Mouse (Mus musculus) T-cell, adult 66 days (primary cell): ENCODE data around the gene Osgep. TPM values are rescaled to one million over a fixed set of nuclear protein-coding genes. Genes with fewer than 3 reads are reported as not detected.

Experiments used
- total RNA-seq, 2 experiments: library from RNA; stranded (reverse); gene quantifications; 3 replicates in 1 of 2; 4 replicates in 1 of 2; pipeline ENCODE4 v1.2.4; 2023

Gene Osgep
- total RNA-seq, result 10 to 100 TPM; 29.2 to 31.8 TPM

DNA sequence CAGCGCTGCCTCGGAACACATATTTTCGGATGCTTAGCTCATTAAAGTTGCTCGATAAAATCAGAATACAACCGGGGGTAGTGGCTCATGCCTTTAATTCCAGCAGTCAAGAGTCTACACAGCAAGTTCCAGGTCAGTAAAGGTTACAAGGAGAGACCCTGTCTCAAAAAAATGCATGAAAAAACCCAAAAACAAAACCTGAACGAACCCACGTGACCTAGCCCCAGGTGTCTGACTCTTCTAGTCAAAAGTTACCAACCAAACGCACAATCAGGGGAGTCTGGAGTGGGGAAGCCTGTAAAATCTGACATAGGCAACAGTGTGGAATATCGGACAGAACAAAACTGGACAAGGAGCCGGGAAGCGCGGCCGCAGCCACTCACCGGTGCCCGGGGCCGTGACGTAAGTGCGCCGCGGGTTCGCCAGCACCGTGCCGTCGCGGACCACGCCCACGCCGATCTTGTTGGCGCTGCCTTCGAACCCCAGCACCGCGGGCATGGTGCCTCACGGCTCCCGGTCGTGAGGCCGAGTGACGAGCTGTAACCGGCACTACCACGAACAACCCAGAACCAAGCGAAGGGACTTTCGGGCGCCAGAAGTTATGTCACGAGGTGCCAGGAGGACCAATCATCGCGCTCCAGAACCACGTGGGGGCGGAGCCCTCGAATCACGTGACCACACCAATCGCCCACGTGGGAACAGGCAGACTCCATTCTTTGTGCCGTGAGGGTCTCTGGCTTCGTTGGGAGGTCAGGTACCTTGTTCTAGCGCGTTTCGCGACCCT is at the start of gene Osgep, which contains the start of gene Apex1:
Gene Osgep, minus strand, starts transcription at position 613 of the 784 bp plus-strand sequence.
Gene Apex1, plus strand, starts transcription at position 688 of the 784 bp plus-strand sequence.

DNA sequence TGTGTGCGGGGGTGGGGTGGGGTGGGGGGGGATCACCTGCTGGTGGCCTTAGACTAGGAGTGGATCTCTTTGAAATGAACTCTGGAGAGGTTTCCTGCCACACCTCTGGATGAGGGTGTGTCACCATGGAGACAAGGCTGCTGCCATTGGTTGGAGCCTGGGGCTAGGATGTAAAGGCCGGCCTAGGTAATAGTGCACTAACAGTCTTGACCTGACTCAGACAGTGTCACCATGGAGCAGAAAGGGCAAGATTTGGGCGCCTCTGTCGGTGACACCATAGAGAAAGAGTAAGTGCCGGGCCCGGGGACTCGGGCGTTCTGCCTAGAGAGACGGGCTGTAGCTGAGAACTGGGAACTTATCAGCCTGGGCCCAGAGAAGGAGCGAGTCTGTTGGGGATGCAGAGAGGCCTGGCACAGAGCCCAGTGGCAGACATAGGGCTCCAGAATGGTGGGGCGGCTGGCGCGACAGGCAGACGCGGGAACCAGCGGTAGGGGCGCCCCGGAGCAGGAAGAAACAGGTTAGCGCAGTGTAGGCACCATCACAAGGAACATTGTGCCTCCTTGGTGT is 31.3 kb upstream of the Osgep start, which contains the start of gene Pnp2:
Gene Pnp2, plus strand, starts transcription at position 51 of the 567 bp plus-strand sequence.

GRCm38 (mm10) chr14:50943932-50944667 is 19.4 kb upstream of the Osgep start, which contains the start of gene Gm49342:
Gene Gm49342, plus strand, starts transcription at chr14:50944517.

DNA sequence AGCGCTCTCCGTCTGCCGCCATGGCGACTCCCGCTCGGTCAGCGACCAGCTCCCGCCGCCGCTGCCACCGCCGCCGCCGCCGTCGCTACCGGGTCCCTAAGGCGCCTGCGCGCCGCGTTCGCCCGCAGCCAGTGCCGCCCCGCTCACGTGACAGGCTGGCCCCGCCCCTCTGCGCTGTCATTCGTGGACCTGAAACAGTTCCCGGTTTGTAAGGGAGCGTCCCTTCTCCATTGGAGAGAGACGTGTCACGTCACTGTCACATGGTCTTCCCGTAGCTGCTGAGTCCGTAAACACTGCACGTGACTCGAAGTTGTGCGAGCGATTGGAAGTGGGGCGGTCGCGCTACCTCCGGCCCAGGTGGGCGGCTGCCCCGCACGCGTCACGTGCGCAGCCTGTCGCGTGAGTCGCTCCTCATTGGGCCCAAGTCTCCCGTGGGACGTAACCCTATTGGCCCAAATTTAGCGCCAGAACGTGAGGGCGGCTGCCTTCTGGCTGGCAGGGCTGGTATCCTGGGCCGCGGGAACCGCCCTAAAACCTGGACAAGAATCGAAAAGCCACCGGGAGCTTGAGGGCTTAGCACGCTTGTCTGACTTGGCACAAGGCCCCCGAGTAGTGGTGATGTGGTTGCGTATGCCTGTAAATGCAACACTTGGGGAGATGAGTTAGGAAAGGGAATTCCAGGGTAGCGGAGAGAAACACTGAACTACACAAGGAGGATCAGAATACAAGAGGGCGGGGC is 6.2 kb upstream of the Osgep start, which contains the start of the genes Pip4p1 and Pnp:
Gene Pip4p1, minus strand, starts transcription at position 103 of the 739 bp plus-strand sequence.
Gene Pnp, plus strand, starts transcription at position 329 of the 739 bp plus-strand sequence.

GRCm38 (mm10) chr14:50897374-50897765 is 27.3 kb downstream of the Osgep start, which contains the start of gene Klhl33:
Gene Klhl33, minus strand, starts transcription at chr14:50897507.

DNA sequence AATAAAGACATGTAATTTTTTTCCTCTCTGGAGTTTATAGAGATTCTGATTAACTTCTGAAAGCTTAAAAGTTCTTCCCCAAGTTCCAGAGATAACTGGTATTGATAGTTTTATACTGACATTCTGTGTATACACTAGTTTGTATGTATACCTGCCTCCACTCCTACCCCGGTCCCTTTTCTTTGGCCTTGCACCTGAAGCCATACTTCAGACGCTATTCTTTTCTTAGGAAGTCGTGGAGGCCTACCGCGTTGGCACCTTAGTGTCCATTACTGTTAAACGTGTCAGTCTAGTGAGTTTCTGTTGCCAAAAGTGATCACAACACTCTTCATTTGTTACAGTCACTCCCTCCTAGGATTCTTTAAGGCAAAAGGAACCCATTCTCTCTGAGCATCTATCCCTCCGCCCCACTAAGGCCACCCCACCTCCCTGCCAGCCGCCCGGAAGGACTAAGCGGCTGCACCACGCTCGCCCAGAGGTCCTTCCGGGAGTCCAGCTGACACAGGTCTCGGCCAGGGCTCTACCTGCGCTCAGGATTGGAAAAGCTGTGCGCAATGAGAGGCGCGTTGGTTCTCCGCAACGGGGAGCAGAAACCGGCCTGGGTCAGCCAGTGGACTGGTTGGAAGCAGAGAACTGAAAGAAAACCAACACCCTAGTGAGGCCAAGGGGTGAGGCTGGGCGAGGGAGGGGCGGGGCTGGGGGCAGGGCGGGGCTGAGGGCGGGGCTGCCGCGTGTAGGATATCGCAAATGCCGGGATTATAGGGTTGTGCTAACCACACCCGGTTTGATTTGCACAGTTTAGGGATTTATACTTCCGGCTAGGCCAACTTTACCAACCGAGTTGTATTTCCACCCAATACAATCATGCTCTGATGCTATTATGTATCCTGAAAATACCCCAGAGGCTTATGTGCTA is 54.5 kb downstream of the Osgep start, which contains the start of gene Tep1:
Gene Tep1, minus strand, starts transcription at position 672 of the 916 bp plus-strand sequence.

Other genes starting within 250 kb of the Osgep start
- gene Olfr747, start 231.7 kb downstream of the Osgep start, total RNA-seq, result not detected
- gene Olfr748, start 217.5 kb downstream of the Osgep start, total RNA-seq, result not detected
- not detected for gene Olfr749, start 179.8 kb downstream of the Osgep start, total RNA-seq
- gene Ttc5, start 139.4 kb downstream of the Osgep start, total RNA-seq, result 10 to 100 TPM; 79.2 to 79.7 TPM
- gene Ccnb1ip1, start 117.2 kb downstream of the Osgep start, total RNA-seq, result under 1 TPM in 1 of 2 experiments, not detected in 1; 0.50 TPM
- gene Parp2, start 117.1 kb downstream of the Osgep start, total RNA-seq, result 10 to 100 TPM; 49.9 to 50.6 TPM
- gene Tep1, start 54.3 kb downstream of the Osgep start, total RNA-seq, result 10 to 100 TPM; 40.3 to 43.6 TPM
- gene Klhl33, start 27.4 kb downstream of the Osgep start, total RNA-seq, result not detected
- gene Apex1, start 75 bp upstream of the Osgep start, total RNA-seq, result 10 to 100 TPM; 45.3 to 49.3 TPM
- gene Pip4p1, start 6.0 kb upstream of the Osgep start, total RNA-seq, result 10 to 100 TPM; 72.8 to 86.5 TPM
- gene Pnp, start 6.2 kb upstream of the Osgep start, total RNA-seq, result 10 to 100 TPM; 14.9 to 29.4 TPM
- 10 to 100 TPM in 1 of 2 experiments, 1 to 10 TPM in 1; 9.2 to 28.2 TPM for gene Gm49342, start 19.6 kb upstream of the Osgep start, total RNA-seq
- gene Pnp2, start 31.1 kb upstream of the Osgep start, total RNA-seq, result 1 to 10 TPM in 1 of 2 experiments, under 1 TPM in 1; 0.56 to 1.3 TPM
- not detected for gene Rnase10, start 82.9 kb upstream of the Osgep start, total RNA-seq
- not detected for gene Rnase9, start 117.0 kb upstream of the Osgep start, total RNA-seq
- not detected for gene Rnase11, start 125.3 kb upstream of the Osgep start, total RNA-seq
- gene Rnase12, start 132.8 kb upstream of the Osgep start, total RNA-seq, result not detected
- not detected for gene Olfr750, start 149.5 kb upstream of the Osgep start, total RNA-seq
- 1 to 10 TPM in 1 of 2 experiments, under 1 TPM in 1; 0.76 to 1.7 TPM for gene Rnase4, start 166.2 kb upstream of the Osgep start, total RNA-seq
- gene Ang, start 166.3 kb upstream of the Osgep start, total RNA-seq, result not detected
- not detected for gene Eddm3b, start 189.5 kb upstream of the Osgep start, total RNA-seq
- gene Rnase6, start 199.0 kb upstream of the Osgep start, total RNA-seq, result 1 to 10 TPM; 3.9 to 4.3 TPM
- not detected for gene Rnase1, start 221.9 kb upstream of the Osgep start, total RNA-seq
- not detected for gene Rnase2b, start 237.4 kb upstream of the Osgep start, total RNA-seq